Mouse (Mus musculus): ENCODE measurements around the gene Olfr512.

The Olfr512 gene

GRCm38 (mm10) chr7:108713020-108713419 is at the start of gene Olfr512:
Gene Olfr512 (plus strand): TSS chr7:108713320.
- no peak for DNase-seq (ENCODE audit: low spot score in 2 of 2)

DNA sequence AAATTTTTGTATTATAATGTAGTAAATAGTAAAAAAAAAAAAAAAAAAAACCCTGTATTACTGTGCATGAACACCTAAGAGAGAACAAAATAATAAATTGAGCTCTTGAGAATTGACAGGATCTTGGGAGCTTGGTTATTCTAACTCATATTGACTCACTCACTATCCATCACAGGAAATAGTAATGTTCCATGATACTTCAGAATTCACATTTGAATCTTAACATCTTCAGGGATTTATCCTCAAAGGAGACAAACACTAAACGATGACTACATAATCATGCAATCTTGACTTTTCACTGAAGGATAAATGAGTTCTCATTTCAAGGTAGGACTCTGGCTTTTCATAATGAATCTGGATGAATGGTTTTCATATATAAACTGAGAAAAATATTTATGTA is 47.0 kb upstream of the Olfr512 start, which contains the start of gene Olfr510:
Olfr510 (plus strand) TSS at position 301 of the 400 bp plus-strand sequence.
- DNase-seq (ENCODE audit: low spot score in 2 of 2), result no peak

- no peak for DNase-seq (ENCODE audit: low spot score in 2 of 2)
Measured at GRCm38 (mm10) chr7:108671058-108671457, 42.1 kb upstream of the Olfr512 start.

DNA sequence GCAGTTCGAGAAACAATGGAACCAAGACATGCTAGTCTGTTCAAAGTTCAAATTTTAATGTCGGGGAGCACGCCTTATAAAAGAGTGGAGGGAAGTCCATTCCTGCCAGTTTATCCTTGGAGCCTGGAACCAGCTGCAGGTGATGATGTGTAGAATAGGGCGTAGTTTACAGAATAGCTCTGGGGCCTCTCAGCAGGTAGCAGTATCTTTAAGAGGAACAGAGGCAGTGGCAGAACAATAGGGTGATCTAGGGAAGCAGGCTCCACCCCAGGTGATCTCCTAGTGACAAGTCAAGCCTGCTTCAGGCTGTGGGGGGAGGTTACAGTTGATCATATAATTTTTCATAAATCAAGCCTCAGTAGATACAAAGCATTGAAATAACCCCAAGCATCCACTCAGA is 34.2 kb upstream of the Olfr512 start:
- DNase-seq (ENCODE audit: low spot score in 2 of 2), result no peak

- DNase-seq (ENCODE audit: low spot score in 2 of 2), result no peak
Measured at GRCm38 (mm10) chr7:108750673-108751072, 37.6 kb downstream of the Olfr512 start, which contains the start of gene Olfr513. Gene Olfr513 (plus strand): TSS chr7:108750973.

DNA sequence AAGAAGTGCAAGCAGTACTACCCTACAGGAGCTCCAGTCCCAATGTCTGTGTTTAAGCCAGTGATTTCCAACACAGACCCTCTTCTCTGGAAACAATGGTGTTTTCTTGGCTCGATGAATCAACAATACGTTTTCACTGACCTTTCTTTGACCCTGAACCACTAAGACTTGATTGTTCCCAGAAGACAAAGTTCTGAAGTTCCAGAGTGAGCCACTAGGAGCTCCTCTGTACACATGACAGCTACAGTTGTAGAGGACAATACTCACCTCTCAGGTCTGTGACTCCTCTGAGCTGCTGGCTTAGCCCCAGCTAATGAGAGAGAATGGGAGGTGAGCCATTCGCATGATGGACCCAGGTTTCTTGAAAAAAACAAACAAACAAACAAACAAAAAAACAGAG is 47.3 kb downstream of the Olfr512 start:
- DNase-seq (ENCODE audit: low spot score in 2 of 2), result no peak
